Mouse (Mus musculus) liver, adult 2 months (tissue): ENCODE measurements around the gene Ctps. TPM values are rescaled to one million over a fixed set of nuclear protein-coding genes. Genes with fewer than 3 reads are reported as not detected.

ENCODE experiments used
- DNase-seq: peaks from one replicate; pipeline ENCODE4 v3.0.0-alpha.2; 2011; ENCODE audit warnings: low read depth, low spot score; ENCODE audit errors: extremely low read depth
- H3K27ac ChIP-seq: fragments of 200-500 bp; replicated peaks from 2 replicates; pipeline ENCODE4 v1.5.1; 2012; ENCODE audit warnings: low read depth, mild to moderate bottlenecking, control low read depth, inconsistent platforms, low read length; ENCODE audit not compliant: insufficient read depth
- H3K27me3 ChIP-seq: fragments of 200-500 bp; 2 replicates; pipeline ENCODE4 v1.6.1; 2012; ENCODE audit warnings: mild to moderate bottlenecking, moderate library complexity, low read length, inconsistent platforms; ENCODE audit not compliant: control insufficient read depth, insufficient read depth
- H3K36me3 ChIP-seq: fragments of 200-500 bp; 2 replicates; pipeline ENCODE4 v1.6.1; 2012; ENCODE audit warnings: low read length, inconsistent platforms; ENCODE audit not compliant: control insufficient read depth, insufficient read depth
- H3K4me1 ChIP-seq: fragments of 200-500 bp; 2 replicates; pipeline ENCODE4 v1.6.1; 2011; ENCODE audit warnings: low read length; ENCODE audit not compliant: control insufficient read depth, insufficient read depth
- H3K4me3 ChIP-seq: fragments of 200-500 bp; 2 replicates; pipeline ENCODE4 v1.5.1; 2011; ENCODE audit warnings: low read depth, mild to moderate bottlenecking, control low read depth, low read length, moderate library complexity; ENCODE audit not compliant: insufficient read depth
- H3K79me2 ChIP-seq: fragments of 200-500 bp; 2 replicates; pipeline ENCODE4 v1.6.1; 2012; ENCODE audit warnings: inconsistent platforms, mild to moderate bottlenecking, low read length, moderate library complexity; ENCODE audit not compliant: control insufficient read depth, insufficient read depth
- H3K9ac ChIP-seq: fragments of 200-500 bp; 2 replicates; pipeline ENCODE4 v1.6.1; 2012; ENCODE audit warnings: low read depth, mild to moderate bottlenecking, control low read depth, inconsistent platforms, low read length
- CTCF ChIP-seq: fragments of 200-500 bp; IDR thresholded peaks from 2 replicates; pipeline ENCODE4 v1.5.1; 2011; ENCODE audit warnings: low read depth, low read length, control low read depth
- POLR2A ChIP-seq: fragments of 200-500 bp; IDR thresholded peaks from 2 replicates; pipeline ENCODE4 v1.6.1; 2011; ENCODE audit warnings: low read length, control low read depth; ENCODE audit not compliant: insufficient read depth; ENCODE audit errors: extremely low read depth
- WGBS: fragments of 180-500 bp; shearing (Covaris S2); methylation state at CpG from one replicate; pipeline ENCODE4 v1.1.7; 2018; 5-methylcytosine and 5-hydroxymethylcytosine counted together
- polyA plus RNA-seq: library from polyadenylated mRNA; depleted of rRNA; stranded (reverse); fragments of >200 nt; gene quantifications from 2 replicates; pipeline ENCODE4 v1.2.3, GENCODE M21; 2012
- total RNA-seq: library from RNA; depleted of rRNA; stranded (reverse); fragments of >200 nt; gene quantifications from 2 replicates; pipeline ENCODE4 v1.2.3, GENCODE M21; 2014

Ctps gene
- total and polyA plus RNA-seq, 2 experiments: 1.1 to 1.8 TPM

DNA sequence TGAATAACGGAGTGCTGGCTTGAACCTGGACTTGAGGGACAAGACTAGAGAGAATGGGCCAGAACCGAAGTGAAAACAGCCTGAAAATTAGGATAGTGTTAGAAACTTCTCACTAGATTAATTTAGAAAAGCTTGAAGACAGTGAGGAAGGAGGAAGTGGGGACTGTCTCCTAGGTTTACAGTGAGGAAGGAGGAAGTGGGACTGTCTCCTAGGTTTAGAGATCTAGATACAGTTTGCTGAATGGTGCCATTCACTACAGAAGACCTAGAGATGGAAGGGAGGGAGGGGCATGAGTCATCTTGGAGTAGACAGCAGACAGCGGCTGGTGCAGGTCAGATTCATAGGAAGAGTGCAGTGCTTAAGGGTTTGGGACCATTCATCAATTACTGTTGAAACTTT is 47.0 kb downstream of the Ctps start:
- 89% methylated on average over 3 of the region's 3 CpGs for WGBS
- Histone ChIP-seq H3K4me1 (no peaks in the 10 kb centered on the region), H3K79me2 (no peaks in the 10 kb centered on the region), H3K27me3 (no peaks in the 10 kb centered on the region), H3K4me3 (no peak overlapping the region), H3K9ac (no peak overlapping the region), H3K36me3 (peaks cover 22% of the 10 kb centered on the region), H3K27ac (no peak overlapping the region)
- DNase-seq: no peak
- no peak for TF ChIP-seq CTCF
- TF ChIP-seq POLR2A: no peak

DNA sequence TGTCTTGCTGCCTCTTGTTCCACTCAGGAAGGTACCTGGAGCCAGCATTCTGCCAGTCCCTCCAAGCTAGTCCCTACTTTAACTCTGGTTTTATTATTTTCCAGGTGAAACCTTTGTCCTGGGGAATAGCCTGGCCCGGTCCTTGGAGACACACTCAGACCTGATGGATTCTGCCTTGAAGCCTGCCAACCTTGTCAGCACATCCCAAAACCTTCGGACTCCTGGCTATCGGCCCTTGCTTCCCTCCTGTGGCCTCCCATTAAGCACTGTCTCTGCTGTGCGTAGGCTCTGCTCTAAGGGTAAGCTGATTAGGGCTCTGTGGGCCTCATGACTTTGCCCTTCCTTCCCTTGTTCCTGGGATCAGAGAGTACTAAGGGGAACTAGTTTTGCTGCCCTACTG is 47.7 kb downstream of the Ctps start:
- TF ChIP-seq POLR2A (no peak), CTCF (no peak)
- H3K79me2 ChIP-seq: no peaks in the 10 kb centered on the region
- WGBS: 90% methylated on average over 4 of the region's 4 CpGs
- no peaks in the 10 kb centered on the region for H3K27me3 ChIP-seq
- no peak overlapping the region for H3K27ac ChIP-seq
- no peak overlapping the region for H3K4me3 ChIP-seq
- no peaks in the 10 kb centered on the region for H3K4me1 ChIP-seq
- no peak overlapping the region for H3K9ac ChIP-seq
- no peak for DNase-seq
- H3K36me3 ChIP-seq: peaks cover 24% of the 10 kb centered on the region

DNA sequence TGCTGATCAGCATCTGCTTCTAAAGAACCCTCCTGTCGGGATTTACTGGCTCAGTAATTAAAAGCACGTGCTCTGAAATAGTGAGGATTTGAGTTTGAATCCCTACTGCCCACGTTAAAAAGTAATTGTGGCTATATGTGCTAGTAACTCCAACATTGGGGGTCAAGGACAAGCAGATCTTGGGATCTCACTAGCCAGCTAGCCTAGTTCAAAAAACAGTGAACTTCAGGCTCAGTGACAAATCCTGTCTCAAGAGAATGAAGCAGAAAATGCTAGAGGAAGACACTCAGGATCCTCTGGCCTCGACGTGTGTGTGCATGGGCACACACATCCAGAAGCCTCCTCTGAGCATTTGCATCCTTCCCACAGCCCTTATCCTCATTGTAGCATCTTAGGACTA is 48.3 kb downstream of the Ctps start:
- H3K27me3 ChIP-seq: no peaks in the 10 kb centered on the region
- peaks cover 26% of the 10 kb centered on the region for H3K36me3 ChIP-seq
- 92% methylated on average over 5 of the region's 5 CpGs for WGBS

DNA sequence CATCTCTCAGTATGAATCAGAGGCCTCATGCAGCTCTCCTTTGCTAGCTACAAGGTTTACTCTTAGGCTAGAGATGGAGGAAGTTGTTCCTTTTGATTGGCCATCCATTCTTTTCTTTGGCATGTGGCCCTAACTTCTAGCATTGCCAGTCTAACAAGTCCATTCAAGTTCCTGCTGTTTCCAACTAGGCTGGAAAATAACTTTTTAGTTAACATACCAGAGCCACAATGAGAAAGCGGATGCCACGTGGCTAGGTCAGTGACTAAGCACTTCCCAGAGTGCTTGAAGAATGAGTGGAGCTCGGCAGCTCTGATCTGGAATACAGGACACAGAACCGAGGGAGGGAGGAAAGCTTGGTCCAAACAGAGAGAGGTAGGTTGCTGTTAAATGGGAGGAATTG is 52.7 kb downstream of the Ctps start:
- no peaks in the 10 kb centered on the region for H3K79me2 ChIP-seq
- TF ChIP-seq POLR2A (no peak), CTCF (no peak)
- H3K27me3 ChIP-seq: no peaks in the 10 kb centered on the region
- DNase-seq: no peak
- no peak overlapping the region for H3K9ac ChIP-seq
- H3K36me3 ChIP-seq: peaks cover 12% of the 10 kb centered on the region
- H3K4me3 ChIP-seq: no peak overlapping the region
- no peaks in the 10 kb centered on the region for H3K4me1 ChIP-seq
- no peak overlapping the region for H3K27ac ChIP-seq
- WGBS: 91% methylated on average over 4 of the region's 4 CpGs

More for the DNA sequence above, 48.3 kb downstream of the Ctps start:
- no peak overlapping the region for H3K9ac ChIP-seq
- DNase-seq: no peak
- no peaks in the 10 kb centered on the region for H3K79me2 ChIP-seq
- TF ChIP-seq POLR2A: no peak
- no peak for TF ChIP-seq CTCF
- no peaks in the 10 kb centered on the region for H3K4me1 ChIP-seq
- no peak overlapping the region for H3K27ac ChIP-seq
- no peak overlapping the region for H3K4me3 ChIP-seq

DNA sequence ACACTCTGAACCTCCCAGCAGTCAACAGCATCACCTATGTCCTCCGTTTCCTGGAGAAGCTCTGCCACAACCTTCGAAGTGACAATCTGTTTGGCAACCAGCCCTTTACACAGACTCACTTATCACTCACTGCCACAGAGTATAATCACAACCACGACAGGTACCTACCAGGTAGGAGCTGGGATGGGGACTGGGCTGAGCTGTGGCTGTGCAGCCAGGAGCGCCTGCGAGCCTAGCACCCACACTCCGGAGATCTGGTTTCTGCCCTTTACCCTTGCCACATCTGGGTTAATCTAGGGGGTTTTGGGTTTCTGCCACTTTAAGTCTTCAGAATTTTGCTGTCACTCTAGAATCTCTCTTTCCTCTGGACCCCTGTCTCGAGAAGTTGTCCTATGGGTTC is 53.2 kb downstream of the Ctps start:
- no peak for DNase-seq
- TF ChIP-seq POLR2A (no peak), CTCF (no peak)
- Histone ChIP-seq H3K79me2 (no peaks in the 10 kb centered on the region), H3K9ac (no peak overlapping the region), H3K27me3 (no peaks in the 10 kb centered on the region), H3K4me1 (no peaks in the 10 kb centered on the region), H3K4me3 (no peak overlapping the region), H3K27ac (no peak overlapping the region), H3K36me3 (peaks cover 12% of the 10 kb centered on the region)
- 92% methylated on average over 7 of the region's 7 CpGs for WGBS

DNA sequence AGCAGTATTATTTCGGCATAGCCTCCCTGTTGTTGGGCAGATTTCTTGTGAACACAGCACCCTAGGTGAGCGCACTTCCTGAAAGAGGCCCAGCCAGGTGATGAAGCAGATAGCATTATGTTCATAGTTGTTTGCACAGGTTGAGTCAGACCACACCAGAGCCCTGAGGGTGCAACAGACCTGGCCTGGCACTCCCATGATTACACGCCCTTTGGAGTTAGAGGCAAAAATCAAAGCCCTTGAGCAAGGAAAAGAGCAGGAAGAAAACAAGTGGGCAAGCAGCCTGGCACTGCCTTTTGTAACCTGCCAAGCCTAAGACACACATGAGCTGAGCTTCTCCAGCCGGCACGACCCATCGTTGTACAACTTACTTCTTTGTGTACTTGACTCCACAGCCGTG is 53.6 kb downstream of the Ctps start:
- no peak overlapping the region for H3K9ac ChIP-seq
- peak; percentile 18 for DNase-seq
- no peak overlapping the region for H3K27ac ChIP-seq
- no peak overlapping the region for H3K4me3 ChIP-seq
- WGBS: 62% methylated on average over 7 of the region's 7 CpGs
- no peaks in the 10 kb centered on the region for H3K27me3 ChIP-seq
- peaks cover 12% of the 10 kb centered on the region for H3K36me3 ChIP-seq
- no peaks in the 10 kb centered on the region for H3K79me2 ChIP-seq
- no peaks in the 10 kb centered on the region for H3K4me1 ChIP-seq
- TF ChIP-seq POLR2A (no peak), CTCF (no peak)

DNA sequence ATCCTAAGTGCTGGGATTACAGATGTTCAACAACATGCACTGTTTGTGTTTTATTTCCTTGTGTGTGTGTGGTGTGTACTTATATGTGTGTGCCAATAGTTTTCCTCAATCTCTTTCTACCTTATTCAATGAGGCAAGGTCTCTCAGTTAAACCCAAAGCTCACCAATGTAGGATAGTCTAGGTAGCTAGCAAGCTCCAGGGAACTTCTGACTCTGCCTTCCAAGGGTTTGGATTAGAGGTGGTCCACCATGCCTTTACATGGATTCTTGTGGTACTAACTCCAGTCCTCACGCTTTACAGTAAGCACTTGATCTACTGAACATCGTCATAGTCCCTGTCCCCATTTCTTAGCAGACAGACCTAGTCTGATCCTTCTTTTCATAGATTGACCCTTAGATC is 55.7 kb downstream of the Ctps start:
- no peak overlapping the region for H3K4me3 ChIP-seq
- DNase-seq: no peak
- H3K79me2 ChIP-seq: no peaks in the 10 kb centered on the region
- TF ChIP-seq CTCF (no peak), POLR2A (no peak)
- H3K9ac ChIP-seq: no peak overlapping the region
- no peaks in the 10 kb centered on the region for H3K27me3 ChIP-seq
- no peaks in the 10 kb centered on the region for H3K4me1 ChIP-seq
- H3K27ac ChIP-seq: no peak overlapping the region
- WGBS: 99% methylated on average over 2 of the region's 2 CpGs
- peaks cover 12% of the 10 kb centered on the region for H3K36me3 ChIP-seq
